Mouse (Mus musculus) intestine, embryonic 14.5 days (tissue): ENCODE data around the gene Bbof1. TPM values are rescaled to one million over a fixed set of nuclear protein-coding genes. Genes with fewer than 3 reads are reported as not detected.

ENCODE experiments used
- ATAC-seq: fragments of 200-750 bp; cut with Nextera tagmentation; replicated peaks from 2 replicates; pipeline ENCODE4 v1.8.0; 2017; ENCODE audit warnings: low read depth, moderate number of reproducible peaks, moderate TSS enrichment, moderate library complexity; ENCODE audit not compliant: low FRiP score, low TSS enrichment
- DNase-seq: peaks from one replicate; pipeline ENCODE4 v3.0.0-alpha.2; 2018; ENCODE audit warnings: low spot score
- H3K27ac ChIP-seq: fragments of 300-500 bp; sonication (generic); 2 replicates; pipeline ENCODE4 v1.5.1; 2014; ENCODE audit warnings: low read depth, mild to moderate bottlenecking, control low read depth
- H3K27me3 ChIP-seq: fragments of 300-500 bp; sonication (generic); replicated peaks from 2 replicates; pipeline ENCODE4 v1.6.1; 2014; ENCODE audit warnings: low read length, control low read depth; ENCODE audit not compliant: control insufficient read depth, insufficient read depth
- H3K36me3 ChIP-seq: fragments of 300-500 bp; sonication (generic); 2 replicates; pipeline ENCODE4 v1.6.1; 2014; ENCODE audit warnings: low read length, control low read depth; ENCODE audit not compliant: control insufficient read depth, insufficient read depth
- H3K4me1 ChIP-seq: fragments of 300-500 bp; sonication (generic); replicated peaks from 2 replicates; pipeline ENCODE4 v1.6.1; 2014; ENCODE audit warnings: low read length, control low read depth, mixed read lengths; ENCODE audit not compliant: control insufficient read depth, insufficient read depth
- H3K4me2 ChIP-seq: fragments of 300-500 bp; sonication (generic); 2 replicates; pipeline ENCODE4 v1.6.1; 2014; ENCODE audit warnings: low read length
- H3K4me3 ChIP-seq: fragments of 300-500 bp; sonication (generic); 2 replicates; pipeline ENCODE4 v1.5.1; 2014; ENCODE audit warnings: low read depth, low read length, control low read depth, mixed read lengths
- H3K9ac ChIP-seq: fragments of 300-500 bp; sonication (generic); 2 replicates; pipeline ENCODE4 v1.6.1; 2014; ENCODE audit warnings: mild to moderate bottlenecking, low read length
- H3K9me3 ChIP-seq: fragments of 300-500 bp; sonication (generic); 2 replicates; pipeline ENCODE4 v1.6.1; 2016; ENCODE audit warnings: low read length, control low read depth; ENCODE audit not compliant: control insufficient read depth
- WGBS: fragments of 180-500 bp; shearing (Covaris S2); extraction: QIAGEN DNeasy Blood & Tissue Kit; methylation state at CpG from one replicate; pipeline ENCODE4 v1.1.7; 2014; 5-methylcytosine and 5-hydroxymethylcytosine counted together
- polyA plus RNA-seq: library from polyadenylated mRNA; unstranded; fragments of >200 nt; fragmentation: Nextera tagmentation; extraction: Ambion mirVana; gene quantifications from 2 replicates; pipeline ENCODE4 v1.2.1, GENCODE M21; 2014

Bbof1 gene
- polyA plus RNA-seq, 1 experiment from 2014 or later = 1.2 TPM

- no peaks in the 10 kb centered on the region for H3K27me3 ChIP-seq
- H3K4me3 ChIP-seq = no peak overlapping the region
- no peak for DNase-seq
- WGBS = 86% methylated on average over 3 of the region's 3 CpGs
- no peaks in the 10 kb centered on the region for H3K9me3 ChIP-seq
- no peak overlapping the region for H3K27ac ChIP-seq
- H3K36me3 ChIP-seq = peaks cover 71% of the 10 kb centered on the region
- no peaks in the 10 kb centered on the region for H3K4me1 ChIP-seq
- ATAC-seq = no peak
- no peak overlapping the region for H3K4me2 ChIP-seq
- no peak overlapping the region for H3K9ac ChIP-seq
Measured at GRCm38 (mm10) chr12:84462856-84463255, 54.0 kb downstream of the Bbof1 start.

GRCm38 (mm10) chr12:84468701-84469100 is 59.8 kb downstream of the Bbof1 start:
- no peaks in the 10 kb centered on the region for H3K4me1 ChIP-seq
- H3K27me3 ChIP-seq = no peaks in the 10 kb centered on the region
- no peak overlapping the region for H3K4me2 ChIP-seq
- peaks cover 41% of the 10 kb centered on the region for H3K36me3 ChIP-seq
- ATAC-seq (no peak), DNase-seq (no peak)
- 0% methylated on average over 1 of the region's 1 CpGs for WGBS
- H3K4me3 ChIP-seq = no peak overlapping the region
- no peaks in the 10 kb centered on the region for H3K9me3 ChIP-seq
- no peak overlapping the region for H3K9ac ChIP-seq
- H3K27ac ChIP-seq = no peak overlapping the region

GRCm38 (mm10) chr12:84478937-84479336 is 70.1 kb downstream of the Bbof1 start:
- DNase-seq (no peak), ATAC-seq (no peak)
- Histone ChIP-seq H3K4me1 (0 out of 2 replicates have a peak, but pooled peaks cover 6% of the 10 kb centered on the region), H3K9ac (no peak overlapping the region), H3K36me3 (0 out of 2 replicates have a peak, but pooled peaks cover 4% of the 10 kb centered on the region), H3K27ac (no peak overlapping the region), H3K9me3 (no peaks in the 10 kb centered on the region), H3K4me2 (no peak overlapping the region), H3K4me3 (no peak overlapping the region), H3K27me3 (no peaks in the 10 kb centered on the region)
- 87% methylated on average over 7 of the region's 7 CpGs for WGBS

GRCm38 (mm10) chr12:84481251-84481650 is 72.4 kb downstream of the Bbof1 start:
- no peak overlapping the region for H3K9ac ChIP-seq
- ATAC-seq (no peak), DNase-seq (no peak)
- H3K9me3 ChIP-seq = no peaks in the 10 kb centered on the region
- H3K4me3 ChIP-seq = no peak overlapping the region
- 0 out of 2 replicates have a peak, but pooled peaks cover 4% of the 10 kb centered on the region for H3K36me3 ChIP-seq
- H3K27me3 ChIP-seq = no peaks in the 10 kb centered on the region
- no peak overlapping the region for H3K4me2 ChIP-seq
- 58% methylated on average over 2 of the region's 2 CpGs for WGBS
- H3K4me1 ChIP-seq = 0 out of 2 replicates have a peak, but pooled peaks cover 6% of the 10 kb centered on the region
- no peak overlapping the region for H3K27ac ChIP-seq

- H3K4me1 ChIP-seq = peaks cover 15% of the 10 kb centered on the region
- no peaks in the 10 kb centered on the region for H3K9me3 ChIP-seq
- H3K4me2 ChIP-seq = no peak overlapping the region
- H3K4me3 ChIP-seq = no peak overlapping the region
- no peak overlapping the region for H3K27ac ChIP-seq
- DNase-seq (peak; percentile 57), ATAC-seq (peak; percentile 87)
- 0 out of 2 replicates have a peak, but pooled peaks cover 4% of the 10 kb centered on the region for H3K36me3 ChIP-seq
- no peak overlapping the region for H3K9ac ChIP-seq
- WGBS = 71% methylated on average over 14 of the region's 14 CpGs
- no peaks in the 10 kb centered on the region for H3K27me3 ChIP-seq
Measured at GRCm38 (mm10) chr12:84482778-84483585, 74.1 kb downstream of the Bbof1 start.

- DNase-seq (peak; percentile 60), ATAC-seq (no peak)
- H3K4me3 ChIP-seq = no peak overlapping the region
Measured at GRCm38 (mm10) chr12:84487324-84488056, 78.6 kb downstream of the Bbof1 start.

More at GRCm38 (mm10) chr12:84487324-84488056, 78.6 kb downstream of the Bbof1 start:
- Histone ChIP-seq H3K27ac (no peak overlapping the region), H3K4me2 (no peak overlapping the region), H3K9me3 (no peaks in the 10 kb centered on the region), H3K27me3 (no peaks in the 10 kb centered on the region), H3K9ac (no peak overlapping the region), H3K36me3 (no peaks in the 10 kb centered on the region), H3K4me1 (peaks cover 14% of the 10 kb centered on the region)
- 14% methylated on average over 8 of the region's 8 CpGs for WGBS

Other genes starting within 250 kb of the Bbof1 start
- gene Elmsan1, start 190.2 kb upstream of the Bbof1 start, polyA plus RNA-seq = 8.2 and 8.8 TPM in 2 replicates
- gene Ptgr2, start 123.8 kb upstream of the Bbof1 start, polyA plus RNA-seq = 26.1 and 30.4 TPM in 2 replicates
- 66.0 and 79.7 TPM in 2 replicates for gene Zfp410, start 92.2 kb upstream of the Bbof1 start, polyA plus RNA-seq
- 50.7 and 52.2 TPM in 2 replicates for gene Coq6, start 47.4 kb upstream of the Bbof1 start, polyA plus RNA-seq
- gene Fam161b, start 47.2 kb upstream of the Bbof1 start, polyA plus RNA-seq = 2.5 and 2.6 TPM in 2 replicates
- gene Entpd5, start within 50 bp of the Bbof1 start, polyA plus RNA-seq = 19.6 and 19.7 TPM in 2 replicates
- gene Rnf113a2, start 8.1 kb downstream of the Bbof1 start, polyA plus RNA-seq = 21.4 and 23.1 TPM in 2 replicates
- gene Aldh6a1, start 41.9 kb downstream of the Bbof1 start, polyA plus RNA-seq = 29.5 and 33.1 TPM in 2 replicates
- gene Lin52, start 42.4 kb downstream of the Bbof1 start, polyA plus RNA-seq = 18.0 and 18.2 TPM in 2 replicates
- not detected in 2 replicates for gene Vsx2, start 160.7 kb downstream of the Bbof1 start, polyA plus RNA-seq
- gene Abcd4, start 208.3 kb downstream of the Bbof1 start, polyA plus RNA-seq = 10.3 and 12.8 TPM in 2 replicates
- not detected in 2 replicates for gene Vrtn, start 231.9 kb downstream of the Bbof1 start, polyA plus RNA-seq